Mouse (Mus musculus) embryonic fibroblast, embryonic 13.5 days (primary cell): ENCODE data around the gene Gopc.

Experiments
- CTCF ChIP-seq: IDR thresholded peaks from 2 replicates; pipeline ENCODE4 v1.5.1; 2011; ENCODE audit warnings: mild to moderate bottlenecking, control low read depth, low read length, moderate library complexity, borderline replicate concordance; ENCODE audit not compliant: insufficient read depth
- POLR2A ChIP-seq: IDR thresholded peaks from 2 replicates; pipeline ENCODE4 v1.6.1; 2011; ENCODE audit warnings: low read depth, mild to moderate bottlenecking, control low read depth, low read length, moderate library complexity

- TF ChIP-seq POLR2A = no peak
- TF ChIP-seq CTCF = no peak
Observed at GRCm38 (mm10) chr10:52389438-52389837, 7.5 kb upstream of the Gopc start.
